Mouse (Mus musculus) hindbrain, embryonic 13.5 days (tissue): ENCODE data around the gene Cntn5. TPM values are rescaled to one million over a fixed set of nuclear protein-coding genes. Genes with fewer than 3 reads are reported as not detected.
"Not testable (repeated sequence)": the region's sequence is repeated elsewhere in the genome, so short reads cannot be mapped to it uniquely, and the experiment has no call there.

ENCODE experiments used
- ATAC-seq: fragments of 200-750 bp; cut with Nextera tagmentation; 2 replicates; pipeline ENCODE4 v1.8.0; 2017; ENCODE audit warnings: moderate TSS enrichment; ENCODE audit not compliant: low FRiP score
- H3K27ac ChIP-seq: fragments of 300-500 bp; sonication (generic); 2 replicates; pipeline ENCODE4 v1.5.1; 2015; ENCODE audit warnings: inconsistent platforms, mild to moderate bottlenecking, moderate library complexity
- H3K27me3 ChIP-seq: fragments of 300-500 bp; sonication (generic); 2 replicates; pipeline ENCODE4 v1.6.1; 2015; ENCODE audit warnings: mild to moderate bottlenecking, inconsistent platforms
- H3K36me3 ChIP-seq: fragments of 300-500 bp; sonication (generic); 2 replicates; pipeline ENCODE4 v1.6.1; 2015; ENCODE audit warnings: mild to moderate bottlenecking, inconsistent platforms
- H3K4me1 ChIP-seq: fragments of 300-500 bp; sonication (generic); replicated peaks from 2 replicates; pipeline ENCODE4 v1.6.1; 2015; ENCODE audit warnings: inconsistent platforms
- H3K4me2 ChIP-seq: fragments of 300-500 bp; sonication (generic); 2 replicates; pipeline ENCODE4 v1.6.1; 2015; ENCODE audit warnings: inconsistent platforms, mild to moderate bottlenecking, moderate library complexity
- H3K4me3 ChIP-seq: fragments of 300-500 bp; sonication (generic); 2 replicates; pipeline ENCODE4 v1.5.1; 2015; ENCODE audit warnings: mild to moderate bottlenecking, inconsistent platforms
- H3K9ac ChIP-seq: fragments of 300-500 bp; sonication (generic); 2 replicates; pipeline ENCODE4 v1.6.1; 2015; ENCODE audit warnings: mild to moderate bottlenecking, inconsistent platforms
- H3K9me3 ChIP-seq: fragments of 300-500 bp; sonication (generic); 2 replicates; pipeline ENCODE4 v1.6.1; 2016; ENCODE audit warnings: inconsistent platforms
- WGBS: fragments of 180-500 bp; shearing (Covaris S2); methylation state at CpG from one replicate; pipeline ENCODE4 v1.1.7; 2015; 5-methylcytosine and 5-hydroxymethylcytosine counted together
- polyA plus RNA-seq: library from polyadenylated mRNA; unstranded; fragments of >200 nt; fragmentation: Nextera tagmentation; extraction: Ambion mirVana; gene quantifications from 2 replicates; pipeline ENCODE4 v1.2.1, GENCODE M21; 2015

Gene Cntn5
- polyA plus RNA-seq, 1 experiment from 2014 or later, result 14.7 TPM

GRCm38 (mm10) chr9:10645045-10645830 is 259.3 kb downstream of the Cntn5 start:
- WGBS, result 65% methylated on average over 7 of the region's 7 CpGs
- no peaks in the 10 kb centered on the region for H3K27me3 ChIP-seq
- no peak overlapping the region for H3K4me3 ChIP-seq
- no peaks in the 10 kb centered on the region for H3K9me3 ChIP-seq
- no peak overlapping the region for H3K4me2 ChIP-seq
- no peak for ATAC-seq
- no peaks in the 10 kb centered on the region for H3K36me3 ChIP-seq
- H3K9ac ChIP-seq, result no peak overlapping the region
- H3K27ac ChIP-seq, result no peak overlapping the region
- 0 out of 2 replicates have a peak, but pooled peaks cover 3% of the 10 kb centered on the region for H3K4me1 ChIP-seq

GRCm38 (mm10) chr9:10618036-10618435 is 286.5 kb downstream of the Cntn5 start:
- Histone ChIP-seq H3K4me1 (no peaks in the 10 kb centered on the region), H3K4me2 (no peak overlapping the region), H3K36me3 (no peaks in the 10 kb centered on the region), H3K4me3 (no peak overlapping the region), H3K27ac (no peak overlapping the region), H3K9ac (no peak overlapping the region), H3K27me3 (no peaks in the 10 kb centered on the region), H3K9me3 (no peaks in the 10 kb centered on the region)
- no peak for ATAC-seq
- WGBS, result 86% methylated on average over 5 of the region's 5 CpGs

- H3K36me3 ChIP-seq, result no peaks in the 10 kb centered on the region
- no peaks in the 10 kb centered on the region for H3K9me3 ChIP-seq
- H3K4me3 ChIP-seq, result no peak overlapping the region
- H3K27ac ChIP-seq, result no peak overlapping the region
- WGBS, result 69% methylated on average over 7 of the region's 7 CpGs
- H3K4me2 ChIP-seq, result no peak overlapping the region
- H3K4me1 ChIP-seq, result no peaks in the 10 kb centered on the region
- no peaks in the 10 kb centered on the region for H3K27me3 ChIP-seq
- H3K9ac ChIP-seq, result no peak overlapping the region
- no peak for ATAC-seq
These were observed 329.0 kb downstream of the Cntn5 start for GRCm38 (mm10) chr9:10575346-10576241.

GRCm38 (mm10) chr9:10569830-10570229 is 334.7 kb downstream of the Cntn5 start:
- no peaks in the 10 kb centered on the region for H3K36me3 ChIP-seq
- no peaks in the 10 kb centered on the region for H3K27me3 ChIP-seq
- H3K4me3 ChIP-seq, result no peak overlapping the region
- no peaks in the 10 kb centered on the region for H3K9me3 ChIP-seq
- H3K27ac ChIP-seq, result no peak overlapping the region
- H3K9ac ChIP-seq, result no peak overlapping the region
- H3K4me1 ChIP-seq, result no peaks in the 10 kb centered on the region
- ATAC-seq, result no peak
- H3K4me2 ChIP-seq, result no peak overlapping the region

- WGBS, result 54% methylated on average over 5 of the region's 5 CpGs
- H3K36me3 ChIP-seq, H3K27me3 ChIP-seq, H3K4me1 ChIP-seq, H3K4me2 ChIP-seq, H3K9me3 ChIP-seq, ATAC-seq, H3K27ac ChIP-seq, H3K9ac ChIP-seq, H3K4me3 ChIP-seq: not testable (repeated sequence)
These were observed 363.7 kb downstream of the Cntn5 start for GRCm38 (mm10) chr9:10540877-10541276.

GRCm38 (mm10) chr9:10532248-10532647 is 372.3 kb downstream of the Cntn5 start:
- no peaks in the 10 kb centered on the region for H3K36me3 ChIP-seq
- H3K9ac ChIP-seq, result no peak overlapping the region
- WGBS, result 90% methylated on average over 5 of the region's 5 CpGs
- H3K4me1 ChIP-seq, result no peaks in the 10 kb centered on the region; the same call in 1 of the 2 replicates
- no peak overlapping the region for H3K27ac ChIP-seq
- H3K4me3 ChIP-seq, result no peak overlapping the region
- H3K9me3 ChIP-seq, result no peaks in the 10 kb centered on the region
- no peak for ATAC-seq
- H3K27me3 ChIP-seq, result no peaks in the 10 kb centered on the region
- H3K4me2 ChIP-seq, result no peak overlapping the region

GRCm38 (mm10) chr9:10531087-10531486 is 373.5 kb downstream of the Cntn5 start:
- H3K9me3 ChIP-seq, result no peaks in the 10 kb centered on the region
- H3K9ac ChIP-seq, result no peak overlapping the region
- H3K36me3 ChIP-seq, result no peaks in the 10 kb centered on the region
- no peaks in the 10 kb centered on the region; the same call in 1 of the 2 replicates for H3K4me1 ChIP-seq
- no peak for ATAC-seq
- no peaks in the 10 kb centered on the region for H3K27me3 ChIP-seq
- H3K4me2 ChIP-seq, result no peak overlapping the region
- H3K27ac ChIP-seq, result no peak overlapping the region
- 91% methylated on average over 2 of the region's 2 CpGs for WGBS
- no peak overlapping the region for H3K4me3 ChIP-seq

GRCm38 (mm10) chr9:10529528-10529927 is 375.0 kb downstream of the Cntn5 start:
- no peak overlapping the region for H3K4me3 ChIP-seq
- no peaks in the 10 kb centered on the region for H3K36me3 ChIP-seq
- no peaks in the 10 kb centered on the region for H3K27me3 ChIP-seq
- H3K4me1 ChIP-seq, result no peaks in the 10 kb centered on the region; the same call in 1 of the 2 replicates
- H3K27ac ChIP-seq, result no peak overlapping the region
- H3K9ac ChIP-seq, result no peak overlapping the region
- no peak for ATAC-seq
- H3K9me3 ChIP-seq, result no peaks in the 10 kb centered on the region
- no peak overlapping the region for H3K4me2 ChIP-seq
- 58% methylated on average over 4 of the region's 4 CpGs for WGBS

- Histone ChIP-seq H3K4me3 (no peak overlapping the region), H3K4me2 (no peak overlapping the region), H3K36me3 (no peaks in the 10 kb centered on the region), H3K9me3 (no peaks in the 10 kb centered on the region), H3K27me3 (no peaks in the 10 kb centered on the region), H3K4me1 (no peaks in the 10 kb centered on the region; the same call in 1 of the 2 replicates), H3K9ac (no peak overlapping the region), H3K27ac (no peak overlapping the region)
- no peak for ATAC-seq
- WGBS, result 65% methylated on average over 1 of the region's 1 CpGs
These were observed 375.5 kb downstream of the Cntn5 start for GRCm38 (mm10) chr9:10529113-10529512.

GRCm38 (mm10) chr9:10528692-10529091 is 375.9 kb downstream of the Cntn5 start:
- Histone ChIP-seq H3K9ac (no peak overlapping the region), H3K27ac (no peak overlapping the region), H3K27me3 (no peaks in the 10 kb centered on the region), H3K9me3 (no peaks in the 10 kb centered on the region), H3K4me3 (no peak overlapping the region), H3K4me1 (no peaks in the 10 kb centered on the region; the same call in 1 of the 2 replicates), H3K4me2 (no peak overlapping the region), H3K36me3 (no peaks in the 10 kb centered on the region)
- 72% methylated on average over 5 of the region's 5 CpGs for WGBS
- no peak for ATAC-seq

- Histone ChIP-seq H3K9ac (no peak overlapping the region), H3K4me3 (no peak overlapping the region), H3K27me3 (no peaks in the 10 kb centered on the region), H3K36me3 (no peaks in the 10 kb centered on the region), H3K4me1 (no peaks in the 10 kb centered on the region; the same call in 1 of the 2 replicates), H3K4me2 (no peak overlapping the region), H3K27ac (no peak overlapping the region), H3K9me3 (no peaks in the 10 kb centered on the region)
- peak; percentile 65; the same call in 1 of the 2 replicates for ATAC-seq
- 43% methylated on average over 7 of the region's 7 CpGs for WGBS
These were observed 378.5 kb downstream of the Cntn5 start for GRCm38 (mm10) chr9:10525915-10526667.

- Histone ChIP-seq H3K9ac (no peak overlapping the region), H3K27me3 (no peaks in the 10 kb centered on the region), H3K9me3 (no peaks in the 10 kb centered on the region), H3K36me3 (no peaks in the 10 kb centered on the region), H3K4me1 (no peaks in the 10 kb centered on the region), H3K4me3 (no peak overlapping the region), H3K27ac (no peak overlapping the region), H3K4me2 (no peak overlapping the region)
- ATAC-seq, result no peak
- 85% methylated on average over 4 of the region's 4 CpGs for WGBS
These were observed 382.0 kb downstream of the Cntn5 start for GRCm38 (mm10) chr9:10522604-10523003.
